Comparison of ENCODE assay signal across 8 mouse cellular contexts in genomic region chr17:26251886-26252538, GRCm38 (mm10). TPM values are rescaled to one million over a fixed set of nuclear protein-coding genes. Genes with fewer than 3 reads are reported as not detected.
DNase-seq lines count a peak whose midpoint lies in the region; ATAC-seq and TF ChIP-seq lines count a peak whose summit lies in the region.

No protein-coding gene starts in this region.

- H3K4me3 ChIP-seq in heart, embryonic 15.5 days: peak overlapping the region; percentile 85
- peak overlapping the region in 1 of 2 experiments; percentile 84; a peak in 2 of 4 replicates for H3K4me3 ChIP-seq in ES-E14 (ENCODE audit: insufficient read depth in 1 of 2, low read depth in 1 of 2, low read length in 2 of 2, poor library complexity in 1 of 2, severe bottlenecking in 1 of 2)
- peak overlapping the region; percentile 98 for H3K4me3 ChIP-seq in hindbrain, embryonic 12.5 days
- H3K4me3 ChIP-seq in midbrain, embryonic 12.5 days: peak overlapping the region; percentile 98; the same call in 1 of the 2 replicates

- WGBS in heart, embryonic 15.5 days: 59% methylated on average over 4 of the region's 4 CpGs
- WGBS in hindbrain, embryonic 12.5 days: 60% methylated on average over 4 of the region's 4 CpGs
- 46% methylated on average over 4 of the region's 4 CpGs for WGBS in midbrain, embryonic 12.5 days

- H3K27ac ChIP-seq in heart, embryonic 15.5 days: peak overlapping the region; percentile 98
- H3K27ac ChIP-seq in ES-E14 (ENCODE audit: insufficient read depth, low read depth, low read length, poor library complexity, severe bottlenecking): peak overlapping the region; percentile 46; the same call in 1 of the 2 replicates
- H3K27ac ChIP-seq in hindbrain, embryonic 12.5 days: peak overlapping the region; percentile 97
- H3K27ac ChIP-seq in midbrain, embryonic 12.5 days (replicated peaks): peak overlapping the region; percentile 99

- no peaks in the 10 kb centered on the region for H3K27me3 ChIP-seq in heart, embryonic 15.5 days
- H3K27me3 ChIP-seq in hindbrain, embryonic 12.5 days: no peaks in the 10 kb centered on the region
- H3K27me3 ChIP-seq in midbrain, embryonic 12.5 days: no peaks in the 10 kb centered on the region

- in situ Hi-C loops in ES-E14 (cut with MboI; ENCODE audit: low sequenced_read_pairs in 2 of 2, unreplicated experiment in 2 of 2): no loop called here

- no peak for DNase-seq in heart, postnatal 36 days
- no peak for DNase-seq in ES-E14 (ENCODE audit: low read depth, low spot score)
- no peak for DNase-seq in T-cell, adult 2 months (ENCODE audit: low spot score)
- no peak for DNase-seq in adrenal gland, adult 2 months
- DNase-seq in adrenal gland, postnatal 36 days: no peak

- peaks cover 13% of the 10 kb centered on the region for H3K4me1 ChIP-seq in heart, embryonic 15.5 days (replicated peaks)
- H3K4me1 ChIP-seq in ES-E14 (ENCODE audit: control insufficient read depth in 2 of 2, insufficient read depth in 2 of 2, low read length in 2 of 2, poor library complexity in 1 of 2): peaks cover 0 to 2% of the 10 kb centered on the region in 2 experiments; a peak in 1 of 4 replicates
- peaks cover 14% of the 10 kb centered on the region for H3K4me1 ChIP-seq in hindbrain, embryonic 12.5 days
- H3K4me1 ChIP-seq in midbrain, embryonic 12.5 days: peaks cover 13% of the 10 kb centered on the region

- no peak for ATAC-seq in heart, embryonic 15.5 days (replicated peaks; ENCODE audit: insufficient number of reproducible peaks, insufficient read depth, low FRiP score, low read depth)
- ATAC-seq in hindbrain, embryonic 12.5 days (ENCODE audit: low FRiP score): no peak
- ATAC-seq in midbrain, embryonic 12.5 days (ENCODE audit: low FRiP score, low read depth): no peak

- H3K4me2 ChIP-seq in heart, embryonic 15.5 days: peak overlapping the region; percentile 71
- peak overlapping the region; percentile 84 for H3K4me2 ChIP-seq in hindbrain, embryonic 12.5 days (replicated peaks)
- peak overlapping the region; percentile 58 for H3K4me2 ChIP-seq in midbrain, embryonic 12.5 days (replicated peaks)

- H3K9ac ChIP-seq in heart, embryonic 15.5 days: peak overlapping the region; percentile 94; the same call in 1 of the 2 replicates
- peak overlapping the region; percentile 38; the same call in 1 of the 2 replicates for H3K9ac ChIP-seq in ES-E14 (ENCODE audit: insufficient read depth, low read depth, low read length, poor library complexity, severe bottlenecking)
- no peak overlapping the region for H3K9ac ChIP-seq in hindbrain, embryonic 12.5 days
- H3K9ac ChIP-seq in midbrain, embryonic 12.5 days (replicated peaks): no peak overlapping the region

- peaks cover 11% of the 10 kb centered on the region for H3K36me3 ChIP-seq in heart, embryonic 15.5 days
- H3K36me3 ChIP-seq in ES-E14 (ENCODE audit: control insufficient read depth, insufficient read depth, low read length, poor library complexity, severe bottlenecking): peaks cover 5% of the 10 kb centered on the region
- H3K36me3 ChIP-seq in hindbrain, embryonic 12.5 days: peaks cover 9% of the 10 kb centered on the region
- H3K36me3 ChIP-seq in midbrain, embryonic 12.5 days: peaks cover 9% of the 10 kb centered on the region

- H3K9me3 ChIP-seq in heart, embryonic 15.5 days (replicated peaks): no peaks in the 10 kb centered on the region
- no peaks in the 10 kb centered on the region for H3K9me3 ChIP-seq in ES-E14 (ENCODE audit: control insufficient read depth, insufficient read depth, low read depth, low read length)
- H3K9me3 ChIP-seq in hindbrain, embryonic 12.5 days (replicated peaks): no peaks in the 10 kb centered on the region
- H3K9me3 ChIP-seq in midbrain, embryonic 12.5 days: no peaks in the 10 kb centered on the region

- intact Hi-C loops in heart, postnatal 36 days (cut with DNase I): no loop called here

TF ChIP-seq in ES-E14, 5 proteins besides CTCF, POLR2A, EP300 and RAD21:
- TF ChIP-seq MAFK (IDR thresholded peaks at IDR 0.05; ENCODE audit: insufficient read depth, low read depth, low read length) (no peak), ZC3H11A (IDR thresholded peaks at IDR 0.05; ENCODE audit: borderline replicate concordance, low read depth, low read length) (no peak), ZNF384 (IDR thresholded peaks at IDR 0.05; ENCODE audit: low read depth, low read length) (no peak), CHD2 (IDR thresholded peaks at IDR 0.05; ENCODE audit: low read depth, low read length) (no peak), HCFC1 (IDR thresholded peaks at IDR 0.05; ENCODE audit: borderline replicate concordance, insufficient read depth, low read length) (no peak)

RNA-seq across cellular contexts. Expression of gene Luc7l, which starts 0.7 kb away (rescaled TPM):
- polyA plus RNA-seq in heart, embryonic 15.5 days (2015; fragmentation: Nextera tagmentation; extraction: Ambion mirVana): 53.4 and 55.3 TPM in 2 replicates
- 10 to 100 TPM; 14.3 to 15.3 TPM for total RNA-seq in heart, postnatal 36 days (2021)
- 112 and 115 TPM in 2 replicates for total RNA-seq in ES-E14 (2012; rRNA removed)
- 138 and 140 TPM in 2 replicates for polyA plus RNA-seq in hindbrain, embryonic 12.5 days (2016; fragmentation: Nextera tagmentation; extraction: Ambion mirVana)
- polyA plus RNA-seq in midbrain, embryonic 12.5 days (2016; fragmentation: Nextera tagmentation; extraction: Ambion mirVana): 140 and 145 TPM in 2 replicates
- total RNA-seq in adrenal gland, adult 2 months (2021): 10 to 100 TPM; 44.3 to 58.6 TPM
- polyA plus RNA-seq in adrenal gland, adult 2 months (2012; rRNA removed): 26.4 and 30.5 TPM in 2 replicates
- 10 to 100 TPM; 50.0 to 74.6 TPM for total RNA-seq in adrenal gland, postnatal 36 days (2021)

RNA-seq across cellular contexts. Expression of gene Fam234a, which starts 8.0 kb away (rescaled TPM):
- 44.3 and 47.5 TPM in 2 replicates for polyA plus RNA-seq in heart, embryonic 15.5 days (2015; fragmentation: Nextera tagmentation; extraction: Ambion mirVana)
- total RNA-seq in heart, postnatal 36 days (2021): 100 to 1,000 TPM; 128 to 142 TPM
- 22.1 and 28.4 TPM in 2 replicates for total RNA-seq in ES-E14 (2012; rRNA removed)
- 34.5 and 37.9 TPM in 2 replicates for polyA plus RNA-seq in hindbrain, embryonic 12.5 days (2016; fragmentation: Nextera tagmentation; extraction: Ambion mirVana)
- polyA plus RNA-seq in midbrain, embryonic 12.5 days (2016; fragmentation: Nextera tagmentation; extraction: Ambion mirVana): 25.5 and 29.5 TPM in 2 replicates
- 100 to 1,000 TPM; 110 to 137 TPM for total RNA-seq in adrenal gland, adult 2 months (2021)
- 103 and 112 TPM in 2 replicates for polyA plus RNA-seq in adrenal gland, adult 2 months (2012; rRNA removed)
- total RNA-seq in adrenal gland, postnatal 36 days (2021): 100 to 1,000 TPM; 107 to 126 TPM

RNA-seq across cellular contexts. Expression of gene Arhgdig, which starts 44.4 kb away (rescaled TPM):
- polyA plus RNA-seq in heart, embryonic 15.5 days (2015; fragmentation: Nextera tagmentation; extraction: Ambion mirVana): 3.7 and 6.0 TPM in 2 replicates
- under 1 TPM in 1 of 2 experiments, not detected in 1; 0.31 TPM for total RNA-seq in heart, postnatal 36 days (2021)
- total RNA-seq in ES-E14 (2012; rRNA removed): 15.0 and 23.9 TPM in 2 replicates
- 19.4 and 22.2 TPM in 2 replicates for polyA plus RNA-seq in hindbrain, embryonic 12.5 days (2016; fragmentation: Nextera tagmentation; extraction: Ambion mirVana)
- 5.8 and 7.3 TPM in 2 replicates for polyA plus RNA-seq in midbrain, embryonic 12.5 days (2016; fragmentation: Nextera tagmentation; extraction: Ambion mirVana)
- total RNA-seq in adrenal gland, adult 2 months (2021): 10 to 100 TPM; 11.4 to 16.3 TPM
- polyA plus RNA-seq in adrenal gland, adult 2 months (2012; rRNA removed): 9.8 and 13.7 TPM in 2 replicates
- 10 to 100 TPM; 10.4 TPM for total RNA-seq in adrenal gland, postnatal 36 days (2021)

RNA-seq across cellular contexts. Expression of gene Rgs11, which starts 49.3 kb away (rescaled TPM):
- polyA plus RNA-seq in heart, embryonic 15.5 days (2015; fragmentation: Nextera tagmentation; extraction: Ambion mirVana): 4.5 and 5.7 TPM in 2 replicates
- 1 to 10 TPM in 1 of 2 experiments, under 1 TPM in 1; 0.19 to 1.4 TPM for total RNA-seq in heart, postnatal 36 days (2021)
- 5.6 and 18.9 TPM in 2 replicates for total RNA-seq in ES-E14 (2012; rRNA removed)
- 4.3 and 4.6 TPM in 2 replicates for polyA plus RNA-seq in hindbrain, embryonic 12.5 days (2016; fragmentation: Nextera tagmentation; extraction: Ambion mirVana)
- 0.34 and 1.5 TPM in 2 replicates for polyA plus RNA-seq in midbrain, embryonic 12.5 days (2016; fragmentation: Nextera tagmentation; extraction: Ambion mirVana)
- total RNA-seq in adrenal gland, adult 2 months (2021): 10 to 100 TPM; 31.9 to 37.2 TPM
- polyA plus RNA-seq in adrenal gland, adult 2 months (2012; rRNA removed): 147 and 149 TPM in 2 replicates
- total RNA-seq in adrenal gland, postnatal 36 days (2021): 10 to 100 TPM; 29.6 to 35.1 TPM

RNA-seq across cellular contexts. Expression of gene Pdia2, which starts 53.1 kb away (rescaled TPM):
- 0.25 and 0.76 TPM in 2 replicates for polyA plus RNA-seq in heart, embryonic 15.5 days (2015; fragmentation: Nextera tagmentation; extraction: Ambion mirVana)
- total RNA-seq in heart, postnatal 36 days (2021): not detected
- total RNA-seq in ES-E14 (2012; rRNA removed): 0.16 and 0.18 TPM in 2 replicates
- 0.23 and 0.32 TPM in 2 replicates for polyA plus RNA-seq in hindbrain, embryonic 12.5 days (2016; fragmentation: Nextera tagmentation; extraction: Ambion mirVana)
- polyA plus RNA-seq in midbrain, embryonic 12.5 days (2016; fragmentation: Nextera tagmentation; extraction: Ambion mirVana): 0.13 and 0.27 TPM in 2 replicates
- total RNA-seq in adrenal gland, adult 2 months (2021): 1 to 10 TPM in 1 of 2 experiments, under 1 TPM in 1; 0.63 to 1.3 TPM
- 0.44 and 0.56 TPM in 2 replicates for polyA plus RNA-seq in adrenal gland, adult 2 months (2012; rRNA removed)
- total RNA-seq in adrenal gland, postnatal 36 days (2021): 1 to 10 TPM in 1 of 2 experiments, under 1 TPM in 1; 0.72 to 1.3 TPM

Comparison
In these comparisons a context has a peak if more than half of its experiments do, and no peak if none do; other contexts are left out.
1. H3K27ac ChIP-seq: peak in every context shown above with its lines; median percentile 99 in midbrain, embryonic 12.5 days; 98 in heart, embryonic 15.5 days; 97 in hindbrain, embryonic 12.5 days; 46 in ES-E14.
2. H3K9ac ChIP-seq: peak in heart, embryonic 15.5 days (single experiment) and ES-E14 (single experiment); none in hindbrain, embryonic 12.5 days (single experiment) and midbrain, embryonic 12.5 days (single experiment).
3. RNA of gene Arhgdig, which starts 44.4 kb away (total RNA-seq): 11.4 to 16.3 TPM in adrenal gland, adult 2 months, 15.0 to 23.9 TPM in ES-E14 and 10.4 TPM in adrenal gland, postnatal 36 days; 0.31 TPM in heart, postnatal 36 days; every median in the first group is over 4 times any median in the second.
4. Peak in every context shown above with its lines, with median percentiles within 50 percentile points of each other: H3K4me2 ChIP-seq.